ENCODE assay signal across 8 mouse cellular contexts in genomic region chr7:132638446-132639087, GRCm38 (mm10). TPM values are rescaled to one million over a fixed set of nuclear protein-coding genes. Genes with fewer than 3 reads are reported as not detected.
DNase-seq lines count a peak whose midpoint lies in the region; ATAC-seq lines count a peak whose summit lies in the region.

No protein-coding gene starts in this region.

- peak; percentile 38 for DNase-seq in right cerebral cortex, adult 18-20 months
- DNase-seq in right cerebral cortex, postnatal 4 days: no peak
- peak; percentile 69 for DNase-seq in adrenal gland, postnatal 14 days
- DNase-seq in embryonic facial prominence, embryonic 10.5 days (ENCODE audit: low spot score): peak; percentile 48
- DNase-seq in liver, embryonic 11.5 days (ENCODE audit: low spot score): no peak
- peak; percentile 39 for DNase-seq in neural tube, embryonic 11.5 days (ENCODE audit: low spot score)
- DNase-seq in urinary bladder, adult 2 months (ENCODE audit: low spot score): no peak

- H3K4me3 ChIP-seq in embryonic facial prominence, embryonic 10.5 days: no peak overlapping the region
- H3K4me3 ChIP-seq in hindbrain, embryonic 15.5 days: no peak overlapping the region
- no peak overlapping the region for H3K4me3 ChIP-seq in liver, embryonic 11.5 days (ENCODE audit: low read depth, low read length)
- no peak overlapping the region for H3K4me3 ChIP-seq in neural tube, embryonic 11.5 days (ENCODE audit: low read depth, low read length)

- H3K4me1 ChIP-seq in embryonic facial prominence, embryonic 10.5 days: peaks cover 36% of the 10 kb centered on the region
- H3K4me1 ChIP-seq in hindbrain, embryonic 15.5 days (replicated peaks): peaks cover 7% of the 10 kb centered on the region
- H3K4me1 ChIP-seq in liver, embryonic 11.5 days (replicated peaks; ENCODE audit: control insufficient read depth, insufficient read depth, low read length): no peaks in the 10 kb centered on the region
- H3K4me1 ChIP-seq in neural tube, embryonic 11.5 days (ENCODE audit: control insufficient read depth, insufficient read depth, low read length): peaks cover 20% of the 10 kb centered on the region

- 56% methylated on average over 12 of the region's 12 CpGs for WGBS in embryonic facial prominence, embryonic 10.5 days
- WGBS in hindbrain, embryonic 15.5 days: 62% methylated on average over 12 of the region's 12 CpGs
- WGBS in liver, embryonic 11.5 days: 63% methylated on average over 12 of the region's 12 CpGs
- 68% methylated on average over 12 of the region's 12 CpGs for WGBS in neural tube, embryonic 11.5 days

- peaks cover 98% of the 10 kb centered on the region for H3K27me3 ChIP-seq in embryonic facial prominence, embryonic 10.5 days (replicated peaks; ENCODE audit: low read depth, poor library complexity, severe bottlenecking)
- peaks cover 2% of the 10 kb centered on the region; the same call in 1 of the 2 replicates for H3K27me3 ChIP-seq in hindbrain, embryonic 15.5 days
- no peaks in the 10 kb centered on the region for H3K27me3 ChIP-seq in liver, embryonic 11.5 days (replicated peaks; ENCODE audit: control insufficient read depth, insufficient read depth, low read length)
- H3K27me3 ChIP-seq in neural tube, embryonic 11.5 days (ENCODE audit: control insufficient read depth, insufficient read depth, low read length): no peaks in the 10 kb centered on the region

- no peaks in the 10 kb centered on the region for H3K9me3 ChIP-seq in embryonic facial prominence, embryonic 10.5 days
- no peaks in the 10 kb centered on the region for H3K9me3 ChIP-seq in hindbrain, embryonic 15.5 days
- no peaks in the 10 kb centered on the region for H3K9me3 ChIP-seq in liver, embryonic 11.5 days (ENCODE audit: control insufficient read depth, low read length)
- no peaks in the 10 kb centered on the region for H3K9me3 ChIP-seq in neural tube, embryonic 11.5 days (ENCODE audit: control insufficient read depth, low read length)

- no peaks in the 10 kb centered on the region for H3K36me3 ChIP-seq in embryonic facial prominence, embryonic 10.5 days (replicated peaks)
- no peaks in the 10 kb centered on the region for H3K36me3 ChIP-seq in hindbrain, embryonic 15.5 days
- H3K36me3 ChIP-seq in liver, embryonic 11.5 days (ENCODE audit: control insufficient read depth, insufficient read depth, low read length): no peaks in the 10 kb centered on the region
- no peaks in the 10 kb centered on the region for H3K36me3 ChIP-seq in neural tube, embryonic 11.5 days (ENCODE audit: control insufficient read depth, insufficient read depth, low read length)

- no peak overlapping the region for H3K4me2 ChIP-seq in hindbrain, embryonic 15.5 days
- no peak overlapping the region for H3K4me2 ChIP-seq in liver, embryonic 11.5 days
- H3K4me2 ChIP-seq in neural tube, embryonic 11.5 days (ENCODE audit: low read depth): no peak overlapping the region

- no peak overlapping the region for H3K27ac ChIP-seq in embryonic facial prominence, embryonic 10.5 days (replicated peaks)
- no peak overlapping the region for H3K27ac ChIP-seq in hindbrain, embryonic 15.5 days (replicated peaks)
- no peak overlapping the region for H3K27ac ChIP-seq in liver, embryonic 11.5 days (ENCODE audit: low read depth, low read length)
- no peak overlapping the region for H3K27ac ChIP-seq in neural tube, embryonic 11.5 days (ENCODE audit: low read depth, low read length)

- H3K9ac ChIP-seq in hindbrain, embryonic 15.5 days: no peak overlapping the region
- no peak overlapping the region for H3K9ac ChIP-seq in liver, embryonic 11.5 days (ENCODE audit: low read depth, low read length)
- no peak overlapping the region for H3K9ac ChIP-seq in neural tube, embryonic 11.5 days (ENCODE audit: low read length)

- peak; percentile 75; the same call in 1 of the 2 replicates for ATAC-seq in hindbrain, embryonic 15.5 days (ENCODE audit: low FRiP score, low read depth)
- peak; percentile 63 for ATAC-seq in liver, embryonic 11.5 days (replicated peaks; ENCODE audit: low FRiP score)
- peak; percentile 68; the same call in 1 of the 2 replicates for ATAC-seq in neural tube, embryonic 11.5 days (ENCODE audit: insufficient read depth, low FRiP score, low TSS enrichment)

RNA-seq across cellular contexts. Expression of gene Lhpp, which starts 28.1 kb away (rescaled TPM):
- 18.1 and 18.6 TPM in 2 replicates for total RNA-seq in adrenal gland, postnatal 14 days (2021)
- 15.5 TPM in 2 replicates for polyA plus RNA-seq in embryonic facial prominence, embryonic 10.5 days (2016; fragmentation: Nextera tagmentation; extraction: Ambion mirVana)
- polyA plus RNA-seq in hindbrain, embryonic 15.5 days (2015; fragmentation: Nextera tagmentation; extraction: Ambion mirVana): 45.8 and 50.6 TPM in 2 replicates
- polyA plus RNA-seq in liver, embryonic 11.5 days (2014; fragmentation: Nextera tagmentation; extraction: Ambion mirVana): 15.8 TPM in 2 replicates
- 24.7 and 26.4 TPM in 2 replicates for polyA plus RNA-seq in neural tube, embryonic 11.5 days (2014; fragmentation: Nextera tagmentation; extraction: Ambion mirVana)
- 21.0 and 23.7 TPM in 2 replicates for polyA plus RNA-seq in urinary bladder, adult 2 months (2012; rRNA removed)

RNA-seq across cellular contexts. Expression of gene Nkx1-2, which starts 39.1 kb away (rescaled TPM):
- total RNA-seq in adrenal gland, postnatal 14 days (2021): not detected in 2 replicates
- polyA plus RNA-seq in embryonic facial prominence, embryonic 10.5 days (2016; fragmentation: Nextera tagmentation; extraction: Ambion mirVana): 0.15 and 0.19 TPM in 2 replicates
- polyA plus RNA-seq in hindbrain, embryonic 15.5 days (2015; fragmentation: Nextera tagmentation; extraction: Ambion mirVana): 0.52 and 0.63 TPM in 2 replicates
- not detected in 2 replicates for polyA plus RNA-seq in liver, embryonic 11.5 days (2014; fragmentation: Nextera tagmentation; extraction: Ambion mirVana)
- 1.3 and 1.4 TPM in 2 replicates for polyA plus RNA-seq in neural tube, embryonic 11.5 days (2014; fragmentation: Nextera tagmentation; extraction: Ambion mirVana)
- polyA plus RNA-seq in urinary bladder, adult 2 months (2012; rRNA removed): not detected in 2 replicates

Comparison
In these comparisons a context has a peak if more than half of its experiments do, and no peak if none do; other contexts are left out.
1. DNase-seq: peak in right cerebral cortex, adult 18-20 months (single experiment), adrenal gland, postnatal 14 days (single experiment), embryonic facial prominence, embryonic 10.5 days (single experiment) and neural tube, embryonic 11.5 days (single experiment); none in right cerebral cortex, postnatal 4 days (single experiment), liver, embryonic 11.5 days (single experiment) and urinary bladder, adult 2 months (single experiment).
2. Peak in every context shown above with its lines, with median percentiles within 50 percentile points of each other: ATAC-seq.